In the genomic region with DNA sequence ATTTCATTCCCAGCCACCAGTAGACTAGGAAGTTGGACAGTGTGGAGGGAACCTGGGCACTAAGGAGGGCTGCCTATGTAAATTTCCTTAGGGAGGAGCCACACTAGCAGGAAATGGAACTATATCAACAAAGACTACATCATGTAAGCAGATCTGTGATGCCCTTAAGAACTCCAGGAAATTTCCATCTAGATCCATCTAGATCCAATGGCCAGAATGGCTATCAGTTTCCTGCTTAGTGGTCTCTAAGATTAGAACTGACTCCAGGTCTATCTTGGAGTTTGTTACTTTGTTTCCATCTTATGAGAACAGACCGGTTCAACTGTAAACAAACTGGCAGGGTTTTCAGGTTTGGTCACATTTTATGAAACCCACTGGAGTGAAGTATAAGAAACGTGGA, we compare ENCODE assay signal across 13 mouse cellular contexts. TPM values are rescaled to one million over a fixed set of nuclear protein-coding genes. Genes with fewer than 3 reads are reported as not detected.
"Had no signal": no experiment of that assay in that cellular context is flagged by ENCODE, and none has a peak within 500 bp of the region (broad histone marks: within the 10 kb centered on the region; RNA-seq: fewer than 3 reads in every experiment).

No protein-coding gene starts in this region.

- H3K9ac ChIP-seq: kidney, embryonic 15.5 days; liver, embryonic 15.5 days; lung, embryonic 14.5 days; neural tube, embryonic 13.5 days had no signal

- DNase-seq: kidney, postnatal 14 days; lung, embryonic 14.5 days; midbrain, embryonic 14.5 days; right cerebral cortex, postnatal 14 days; thymus, postnatal 14 days had no signal

- H3K36me3 ChIP-seq: kidney, embryonic 15.5 days; limb, embryonic 10.5 days; liver, embryonic 15.5 days; midbrain, embryonic 10.5 days; neural tube, embryonic 13.5 days had no signal

- H3K4me2 ChIP-seq: kidney, embryonic 15.5 days; liver, embryonic 11.5 days; liver, embryonic 15.5 days; lung, embryonic 14.5 days had no signal

- H3K4me1 ChIP-seq: liver, embryonic 15.5 days had no signal

- ATAC-seq: inflammation-experienced regulatory T-cells, adult 6 months had no signal

- H3K27me3 ChIP-seq: kidney, embryonic 15.5 days; liver, embryonic 15.5 days; neural tube, embryonic 13.5 days had no signal

- H3K9me3 ChIP-seq: kidney, embryonic 15.5 days; limb, embryonic 10.5 days; liver, embryonic 15.5 days; midbrain, embryonic 10.5 days; neural tube, embryonic 13.5 days had no signal

- H3K4me3 ChIP-seq: kidney, embryonic 15.5 days; limb, embryonic 10.5 days; liver, embryonic 15.5 days; midbrain, embryonic 10.5 days; myocyte; neural tube, embryonic 13.5 days had no signal

- H3K27ac ChIP-seq: kidney, embryonic 15.5 days; limb, embryonic 10.5 days; liver, embryonic 15.5 days; midbrain, embryonic 10.5 days had no signal

RNA-seq across cellular contexts. Expression of a gene that starts 5.1 kb away (rescaled TPM):
- polyA plus RNA-seq: limb, embryonic 10.5 days had no signal
